Mouse (Mus musculus) lung, embryonic 14.5 days (tissue): ENCODE data around the gene Tada2a. TPM values are rescaled to one million over a fixed set of nuclear protein-coding genes. Genes with fewer than 3 reads are reported as not detected.
A peak's percentile ranks its signal among the peaks of the same experiment; 100 is the strongest.

Source experiments
- ATAC-seq: fragments of 200-750 bp; cut with Nextera tagmentation; 2 replicates; pipeline ENCODE4 v1.8.0; 2017; ENCODE audit warnings: mild to moderate bottlenecking, moderate TSS enrichment, moderate library complexity; ENCODE audit not compliant: insufficient read depth
- DNase-seq: peaks from one replicate; pipeline ENCODE4 v3.0.0-alpha.2; 2015
- H3K27ac ChIP-seq: fragments of 300-500 bp; sonication (generic); 2 replicates; pipeline ENCODE4 v1.5.1; 2014; ENCODE audit warnings: low read depth, mild to moderate bottlenecking, moderate library complexity
- H3K27me3 ChIP-seq: fragments of 300-500 bp; sonication (generic); 2 replicates; pipeline ENCODE4 v1.6.1; 2014; ENCODE audit warnings: low read length, control low read depth; ENCODE audit not compliant: insufficient read depth
- H3K36me3 ChIP-seq: fragments of 300-500 bp; sonication (generic); 2 replicates; pipeline ENCODE4 v1.6.1; 2014; ENCODE audit warnings: control low read depth; ENCODE audit not compliant: insufficient read depth
- H3K4me1 ChIP-seq: fragments of 300-500 bp; sonication (generic); 2 replicates; pipeline ENCODE4 v1.6.1; 2014; ENCODE audit warnings: antibody characterized with exemption, control low read depth; ENCODE audit not compliant: insufficient read depth
- H3K4me2 ChIP-seq: fragments of 300-500 bp; sonication (generic); 2 replicates; pipeline ENCODE4 v1.6.1; 2014; ENCODE audit warnings: mild to moderate bottlenecking
- H3K4me3 ChIP-seq: fragments of 300-500 bp; sonication (generic); 2 replicates; pipeline ENCODE4 v1.5.1; 2014; ENCODE audit warnings: low read depth, low read length
- H3K9ac ChIP-seq: fragments of 300-500 bp; sonication (generic); 2 replicates; pipeline ENCODE4 v1.6.1; 2014
- H3K9me3 ChIP-seq: fragments of 300-500 bp; sonication (generic); 2 replicates; pipeline ENCODE4 v1.6.1; 2016; ENCODE audit warnings: low read depth, low read length, control low read depth
- CTCF ChIP-seq: IDR thresholded peaks from 2 replicates; pipeline ENCODE4 v1.5.1; 2016; ENCODE audit warnings: antibody characterized with exemption, low read depth
- WGBS: fragments of 180-500 bp; shearing (Covaris S2); extraction: QIAGEN DNeasy Blood & Tissue Kit; methylation state at CpG from one replicate; pipeline ENCODE4 v1.1.7; 2014; 5-methylcytosine and 5-hydroxymethylcytosine counted together
- polyA plus RNA-seq: library from polyadenylated mRNA; unstranded; fragments of >200 nt; fragmentation: Nextera tagmentation; extraction: Ambion mirVana; gene quantifications from 2 replicates; pipeline ENCODE4 v1.2.1, GENCODE M21; 2014

The Tada2a gene
- polyA plus RNA-seq, 1 experiment from 2014 or later: 35.6 TPM

GRCm38 (mm10) chr11:84063631-84064209 lies 65.7 kb downstream of the Tada2a start:
- Histone ChIP-seq H3K4me1 (0 out of 2 replicates have a peak, but pooled peaks cover 7% of the 10 kb centered on the region), H3K9ac (no peak overlapping the region), H3K4me3 (no peak overlapping the region), H3K4me2 (no peak overlapping the region), H3K27ac (no peak overlapping the region), H3K27me3 (peaks cover 15% of the 10 kb centered on the region), H3K36me3 (no peaks in the 10 kb centered on the region), H3K9me3 (no peaks in the 10 kb centered on the region)
- ATAC-seq (no peak), DNase-seq (no peak)
- WGBS: 80% methylated on average over 3 of the region's 3 CpGs
- no peak for TF ChIP-seq CTCF

GRCm38 (mm10) chr11:84062805-84063204 lies 66.6 kb downstream of the Tada2a start:
- WGBS: 25% methylated on average over 2 of the region's 2 CpGs
- Histone ChIP-seq H3K4me1 (0 out of 2 replicates have a peak, but pooled peaks cover 7% of the 10 kb centered on the region), H3K4me2 (no peak overlapping the region), H3K9ac (no peak overlapping the region), H3K36me3 (no peaks in the 10 kb centered on the region), H3K27ac (no peak overlapping the region), H3K27me3 (peaks cover 11% of the 10 kb centered on the region), H3K4me3 (no peak overlapping the region), H3K9me3 (no peaks in the 10 kb centered on the region)
- DNase-seq (peak; percentile 53), ATAC-seq (peak; percentile 48; the same call in 1 of the 2 replicates)
- no peak for TF ChIP-seq CTCF

GRCm38 (mm10) chr11:84061881-84062280 lies 67.5 kb downstream of the Tada2a start:
- DNase-seq (no peak), ATAC-seq (no peak)
- no peak overlapping the region for H3K4me2 ChIP-seq
- no peak for TF ChIP-seq CTCF
- WGBS: 64% methylated on average over 2 of the region's 2 CpGs
- no peak overlapping the region for H3K4me3 ChIP-seq
- H3K27me3 ChIP-seq: peaks cover 6% of the 10 kb centered on the region
- no peak overlapping the region for H3K9ac ChIP-seq
- H3K4me1 ChIP-seq: 0 out of 2 replicates have a peak, but pooled peaks cover 1% of the 10 kb centered on the region
- no peaks in the 10 kb centered on the region for H3K9me3 ChIP-seq
- H3K27ac ChIP-seq: no peak overlapping the region
- H3K36me3 ChIP-seq: no peaks in the 10 kb centered on the region

- H3K4me2 ChIP-seq: no peak overlapping the region
- ATAC-seq (no peak), DNase-seq (no peak)
- H3K9ac ChIP-seq: no peak overlapping the region
- H3K36me3 ChIP-seq: no peaks in the 10 kb centered on the region
- H3K27ac ChIP-seq: no peak overlapping the region
- no peaks in the 10 kb centered on the region for H3K4me1 ChIP-seq
- H3K4me3 ChIP-seq: no peak overlapping the region
- no peaks in the 10 kb centered on the region for H3K27me3 ChIP-seq
- no peak for TF ChIP-seq CTCF
- H3K9me3 ChIP-seq: no peaks in the 10 kb centered on the region
- WGBS: 73% methylated on average over 6 of the region's 6 CpGs
Observed at GRCm38 (mm10) chr11:84060635-84061034, 68.8 kb downstream of the Tada2a start.

- H3K27me3 ChIP-seq: no peaks in the 10 kb centered on the region
- H3K4me2 ChIP-seq: no peak overlapping the region
- H3K9me3 ChIP-seq: no peaks in the 10 kb centered on the region
- no peaks in the 10 kb centered on the region for H3K36me3 ChIP-seq
- H3K4me1 ChIP-seq: no peaks in the 10 kb centered on the region
- DNase-seq (no peak), ATAC-seq (no peak)
- no peak for TF ChIP-seq CTCF
- no peak overlapping the region for H3K9ac ChIP-seq
- H3K4me3 ChIP-seq: no peak overlapping the region
- no peak overlapping the region for H3K27ac ChIP-seq
- 95% methylated on average over 2 of the region's 2 CpGs for WGBS
Observed at GRCm38 (mm10) chr11:84059784-84060183, 69.6 kb downstream of the Tada2a start.

GRCm38 (mm10) chr11:84057418-84057817 lies 72.0 kb downstream of the Tada2a start:
- WGBS: 94% methylated on average over 2 of the region's 2 CpGs
- H3K4me2 ChIP-seq: no peak overlapping the region
- no peaks in the 10 kb centered on the region for H3K4me1 ChIP-seq
- ATAC-seq (no peak), DNase-seq (no peak)
- no peak overlapping the region for H3K9ac ChIP-seq
- no peaks in the 10 kb centered on the region for H3K27me3 ChIP-seq
- H3K4me3 ChIP-seq: no peak overlapping the region
- H3K27ac ChIP-seq: no peak overlapping the region
- H3K9me3 ChIP-seq: no peaks in the 10 kb centered on the region
- no peaks in the 10 kb centered on the region for H3K36me3 ChIP-seq
- no peak for TF ChIP-seq CTCF

GRCm38 (mm10) chr11:84053524-84054163 lies 75.8 kb downstream of the Tada2a start:
- Histone ChIP-seq H3K4me1 (0 out of 2 replicates have a peak, but pooled peaks cover 3% of the 10 kb centered on the region), H3K27me3 (no peaks in the 10 kb centered on the region), H3K36me3 (no peaks in the 10 kb centered on the region), H3K9ac (no peak overlapping the region), H3K4me3 (no peak overlapping the region), H3K27ac (no peak overlapping the region), H3K9me3 (no peaks in the 10 kb centered on the region), H3K4me2 (no peak overlapping the region)
- DNase-seq (no peak), ATAC-seq (no peak)
- 58% methylated on average over 10 of the region's 10 CpGs for WGBS
- no peak for TF ChIP-seq CTCF
